Mouse (Mus musculus): Measurements from ENCODE around the gene Pmpca.

DNA sequence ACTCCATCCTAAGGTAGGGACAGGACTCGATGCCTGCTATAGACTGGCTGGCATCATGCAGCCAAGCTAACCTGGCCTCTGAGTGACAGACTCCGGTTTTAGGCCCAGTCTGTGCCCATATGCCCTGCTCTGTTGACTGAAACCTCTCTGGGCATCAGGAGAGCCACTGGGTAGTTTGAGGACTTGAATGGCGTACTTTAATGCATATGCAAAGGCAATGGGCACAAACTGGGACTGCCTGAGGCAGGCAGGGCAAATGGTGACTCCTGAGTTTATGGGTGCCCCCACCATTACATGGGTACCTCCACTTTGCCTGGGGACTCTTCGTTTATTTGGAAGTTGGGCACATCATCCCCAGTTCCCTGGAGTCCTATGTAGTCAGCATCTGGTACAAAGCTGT is 57.5 kb downstream of the Pmpca start:
- no peak for TF ChIP-seq CTCF (IDR thresholded peaks at IDR 0.05; ENCODE audit: low read depth, low read length)
- no peak for TF ChIP-seq GATA2 (IDR thresholded peaks at IDR 0.05; ENCODE audit: borderline replicate concordance, low read depth, low read length)
- no peak for TF ChIP-seq GATA1 (IDR thresholded peaks at IDR 0.05; ENCODE audit: borderline replicate concordance, low read length)
- TF ChIP-seq TAL1 (conservative IDR thresholded peaks at IDR 0.05; ENCODE audit: low read depth, low read length), result no peak

Measured in G1E (cell line).